Mouse (Mus musculus) kidney, adult 9 months (tissue): ENCODE data around the gene Phtf2.
"Not testable (repeated sequence)": the region's sequence is repeated elsewhere in the genome, so short reads cannot be mapped to it uniquely, and the experiment has no call there.

Source experiments
- DNase-seq: peaks from one replicate; pipeline ENCODE4 v3.0.0; 2022

Phtf2 gene

GRCm38 (mm10) chr5:20864216-20864969 is 17.5 kb downstream of the Phtf2 start:
- peak; percentile 81 for DNase-seq

GRCm38 (mm10) chr5:20861901-20862300 is 20.0 kb downstream of the Phtf2 start:
- DNase-seq, result no peak

- DNase-seq, result no peak
These were observed 21.4 kb downstream of the Phtf2 start for GRCm38 (mm10) chr5:20860565-20860964.

- peak; percentile 68 for DNase-seq
These were observed 23.5 kb downstream of the Phtf2 start for GRCm38 (mm10) chr5:20858404-20858803.

- no peak for DNase-seq
These were observed 26.9 kb downstream of the Phtf2 start for GRCm38 (mm10) chr5:20855066-20855465.

GRCm38 (mm10) chr5:20847010-20847409 is 34.9 kb downstream of the Phtf2 start:
- DNase-seq, result no peak

GRCm38 (mm10) chr5:20843816-20844215 is 38.1 kb downstream of the Phtf2 start:
- DNase-seq, result no peak

- DNase-seq, result no peak
These were observed 38.5 kb downstream of the Phtf2 start for GRCm38 (mm10) chr5:20843405-20843804.

- DNase-seq, result no peak
These were observed 44.8 kb downstream of the Phtf2 start for GRCm38 (mm10) chr5:20837082-20837481.

- no peak for DNase-seq
These were observed 47.5 kb downstream of the Phtf2 start for GRCm38 (mm10) chr5:20834399-20834798.

GRCm38 (mm10) chr5:20831433-20831832 is 50.5 kb downstream of the Phtf2 start:
- DNase-seq, result no peak

- DNase-seq, result no peak
These were observed 51.2 kb downstream of the Phtf2 start for GRCm38 (mm10) chr5:20830717-20831116.

GRCm38 (mm10) chr5:20821647-20822046 is 60.3 kb downstream of the Phtf2 start:
- DNase-seq, result no peak

- DNase-seq, result no peak
These were observed 60.8 kb downstream of the Phtf2 start for GRCm38 (mm10) chr5:20821122-20821521.

GRCm38 (mm10) chr5:20815094-20815493 is 66.8 kb downstream of the Phtf2 start:
- no peak for DNase-seq

- DNase-seq, result no peak
These were observed 71.5 kb downstream of the Phtf2 start for GRCm38 (mm10) chr5:20810449-20810848.

GRCm38 (mm10) chr5:20795932-20796331 is 86.0 kb downstream of the Phtf2 start:
- DNase-seq, result no peak

GRCm38 (mm10) chr5:20791793-20792554 is 90.0 kb downstream of the Phtf2 start:
- peak; percentile 70 for DNase-seq

GRCm38 (mm10) chr5:20786471-20786870 is 95.5 kb downstream of the Phtf2 start:
- not testable (repeated sequence) for DNase-seq

GRCm38 (mm10) chr5:20781116-20781515 is 100.8 kb downstream of the Phtf2 start:
- no peak for DNase-seq

GRCm38 (mm10) chr5:20779191-20779590 is 102.7 kb downstream of the Phtf2 start:
- no peak for DNase-seq

- DNase-seq, result no peak
These were observed 103.5 kb downstream of the Phtf2 start for GRCm38 (mm10) chr5:20778274-20778984.

- DNase-seq, result peak; percentile 39
These were observed 108.6 kb downstream of the Phtf2 start for GRCm38 (mm10) chr5:20773341-20773740.
